Mouse (Mus musculus): ENCODE results near the gene Fez2. TPM values are rescaled to one million over a fixed set of nuclear protein-coding genes. Genes with fewer than 3 reads are reported as not detected.
A peak's percentile ranks its signal among the peaks of the same experiment; 100 is the strongest.

Gene Fez2
- polyA plus RNA-seq, 1 experiment from 2014 or later: 35.5 TPM

DNA sequence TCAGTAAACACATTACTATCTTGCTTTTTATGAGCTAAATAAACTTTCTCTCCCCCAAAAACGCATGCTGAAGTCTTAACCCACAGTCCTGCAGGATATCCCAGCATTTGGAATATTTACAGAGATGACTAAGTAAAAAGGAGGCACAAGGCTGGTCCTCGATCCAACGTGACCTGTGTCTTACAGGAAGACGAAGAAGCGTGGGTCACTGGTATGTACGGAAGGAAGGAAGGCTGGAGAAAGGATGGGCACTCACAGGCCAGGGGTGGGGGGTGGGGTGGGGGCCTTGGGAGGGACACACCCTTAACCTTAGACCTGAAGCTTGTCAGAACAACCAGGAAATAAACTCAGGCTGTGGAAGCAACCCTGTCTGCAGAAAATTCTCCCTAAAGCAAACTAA lies 15.8 kb downstream of the Fez2 start:
- Histone ChIP-seq H3K4me2 (ENCODE audit: low read depth, low read length) (no peak overlapping the region), H3K27ac (ENCODE audit: low read length) (no peak overlapping the region), H3K9me3 (ENCODE audit: control insufficient read depth, low read length) (no peaks in the 10 kb centered on the region), H3K36me3 (ENCODE audit: control insufficient read depth, insufficient read depth, low read length) (peaks cover 4% of the 10 kb centered on the region; the same call in 1 of the 2 replicates), H3K9ac (ENCODE audit: low read length) (no peak overlapping the region), H3K27me3 (ENCODE audit: control insufficient read depth, insufficient read depth, low read depth, low read length) (no peaks in the 10 kb centered on the region), H3K4me1 (replicated peaks; ENCODE audit: control insufficient read depth, insufficient read depth, low read length) (peaks cover 7% of the 10 kb centered on the region), H3K4me3 (ENCODE audit: low read length) (no peak overlapping the region)
- peak; percentile 65 for ATAC-seq (ENCODE audit: low read depth)
- WGBS: 45% methylated on average over 6 of the region's 6 CpGs

DNA sequence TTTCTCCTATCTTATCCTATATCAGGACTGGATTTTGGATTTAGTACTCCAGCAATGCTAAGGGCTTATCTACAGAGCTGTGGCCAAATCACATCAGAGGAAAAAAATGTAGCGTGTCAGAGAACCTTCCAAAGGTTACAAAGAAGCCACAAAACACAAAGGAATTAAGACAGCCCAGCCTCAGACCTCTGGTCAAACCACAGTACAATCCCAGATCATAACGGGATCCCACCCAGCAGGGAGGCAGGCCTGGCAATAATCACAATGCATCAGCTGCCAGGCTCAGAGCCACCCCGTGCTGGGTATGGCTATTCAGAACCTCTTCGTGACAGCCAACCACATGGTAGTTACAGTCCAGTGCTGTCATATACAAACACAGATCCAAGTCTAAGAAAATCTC lies 16.2 kb downstream of the Fez2 start:
- 53% methylated on average over 4 of the region's 4 CpGs for WGBS
- Histone ChIP-seq H3K4me2 (ENCODE audit: low read depth, low read length) (no peak overlapping the region), H3K9me3 (ENCODE audit: control insufficient read depth, low read length) (no peaks in the 10 kb centered on the region), H3K9ac (ENCODE audit: low read length) (no peak overlapping the region), H3K4me3 (ENCODE audit: low read length) (no peak overlapping the region), H3K36me3 (ENCODE audit: control insufficient read depth, insufficient read depth, low read length) (peaks cover 4% of the 10 kb centered on the region; the same call in 1 of the 2 replicates), H3K4me1 (replicated peaks; ENCODE audit: control insufficient read depth, insufficient read depth, low read length) (peaks cover 7% of the 10 kb centered on the region), H3K27me3 (ENCODE audit: control insufficient read depth, insufficient read depth, low read depth, low read length) (no peaks in the 10 kb centered on the region), H3K27ac (ENCODE audit: low read length) (peak overlapping the region; percentile 10; the same call in 1 of the 2 replicates)
- ATAC-seq (ENCODE audit: low read depth): peak; percentile 74

GRCm38 (mm10) chr17:78401311-78401710 lies 16.6 kb downstream of the Fez2 start:
- H3K36me3 ChIP-seq (ENCODE audit: control insufficient read depth, insufficient read depth, low read length): peaks cover 4% of the 10 kb centered on the region; the same call in 1 of the 2 replicates
- WGBS: 57% methylated on average over 6 of the region's 6 CpGs
- no peaks in the 10 kb centered on the region for H3K9me3 ChIP-seq (ENCODE audit: control insufficient read depth, low read length)
- peaks cover 7% of the 10 kb centered on the region for H3K4me1 ChIP-seq (replicated peaks; ENCODE audit: control insufficient read depth, insufficient read depth, low read length)
- no peaks in the 10 kb centered on the region for H3K27me3 ChIP-seq (ENCODE audit: control insufficient read depth, insufficient read depth, low read depth, low read length)
- ATAC-seq (ENCODE audit: low read depth): 0 out of 2 replicates have a peak, but pooled peaks have one; percentile 19
- H3K4me2 ChIP-seq (ENCODE audit: low read depth, low read length): no peak overlapping the region
- no peak overlapping the region for H3K9ac ChIP-seq (ENCODE audit: low read length)
- no peak overlapping the region for H3K4me3 ChIP-seq (ENCODE audit: low read length)
- no peak overlapping the region for H3K27ac ChIP-seq (ENCODE audit: low read length)

GRCm38 (mm10) chr17:78400130-78400840 lies 17.7 kb downstream of the Fez2 start:
- 56% methylated on average over 12 of the region's 12 CpGs for WGBS
- Histone ChIP-seq H3K27me3 (ENCODE audit: control insufficient read depth, insufficient read depth, low read depth, low read length) (no peaks in the 10 kb centered on the region), H3K27ac (ENCODE audit: low read length) (no peak overlapping the region), H3K4me1 (replicated peaks; ENCODE audit: control insufficient read depth, insufficient read depth, low read length) (peaks cover 7% of the 10 kb centered on the region), H3K4me2 (ENCODE audit: low read depth, low read length) (no peak overlapping the region), H3K4me3 (ENCODE audit: low read length) (no peak overlapping the region), H3K9ac (ENCODE audit: low read length) (no peak overlapping the region), H3K9me3 (ENCODE audit: control insufficient read depth, low read length) (no peaks in the 10 kb centered on the region), H3K36me3 (ENCODE audit: control insufficient read depth, insufficient read depth, low read length) (peaks cover 4% of the 10 kb centered on the region; the same call in 1 of the 2 replicates)
- ATAC-seq (ENCODE audit: low read depth): no peak

DNA sequence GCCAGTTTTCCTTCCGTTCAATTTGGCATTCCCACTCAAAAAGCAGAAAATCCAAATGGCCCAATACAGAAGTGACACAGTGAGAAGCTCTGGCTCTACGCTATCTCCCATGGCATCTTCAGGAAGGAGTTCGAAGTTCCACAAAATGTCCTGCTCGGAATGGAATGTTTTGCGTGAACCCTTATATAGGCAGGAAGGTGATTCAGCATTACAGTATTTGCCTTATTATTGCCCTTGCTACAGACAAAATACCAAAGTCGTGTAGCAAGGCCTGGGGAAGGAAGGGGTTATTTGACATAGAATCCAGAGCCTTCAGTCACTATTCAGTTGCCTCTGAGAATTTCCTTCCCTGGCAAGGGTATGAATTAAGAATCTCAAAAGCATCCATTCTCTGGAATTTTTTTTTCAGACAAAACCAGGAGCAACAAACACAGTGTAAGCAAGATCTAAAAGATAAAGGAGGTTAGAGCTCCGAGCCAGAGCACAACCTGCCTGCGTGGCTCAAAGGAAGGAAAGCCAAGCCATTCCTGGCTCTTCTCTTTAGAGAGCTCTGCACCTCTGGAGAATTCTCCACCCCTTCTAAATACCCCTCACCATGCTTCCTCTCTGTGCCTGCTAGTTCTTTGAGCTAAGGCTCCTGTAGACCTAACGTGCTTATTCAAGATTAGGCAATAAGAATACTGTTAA lies 25.4 kb downstream of the Fez2 start:
- H3K36me3 ChIP-seq (ENCODE audit: control insufficient read depth, insufficient read depth, low read length): peaks cover 3% of the 10 kb centered on the region; the same call in 1 of the 2 replicates
- no peaks in the 10 kb centered on the region for H3K9me3 ChIP-seq (ENCODE audit: control insufficient read depth, low read length)
- ATAC-seq (ENCODE audit: low read depth): no peak
- H3K27me3 ChIP-seq (ENCODE audit: control insufficient read depth, insufficient read depth, low read depth, low read length): no peaks in the 10 kb centered on the region
- no peaks in the 10 kb centered on the region for H3K4me1 ChIP-seq (replicated peaks; ENCODE audit: control insufficient read depth, insufficient read depth, low read length)
- no peak overlapping the region for H3K4me2 ChIP-seq (ENCODE audit: low read depth, low read length)
- 63% methylated on average over 9 of the region's 9 CpGs for WGBS
- no peak overlapping the region for H3K4me3 ChIP-seq (ENCODE audit: low read length)
- H3K9ac ChIP-seq (ENCODE audit: low read length): no peak overlapping the region
- no peak overlapping the region for H3K27ac ChIP-seq (ENCODE audit: low read length)

- no peaks in the 10 kb centered on the region for H3K27me3 ChIP-seq (ENCODE audit: control insufficient read depth, insufficient read depth, low read depth, low read length)
- no peak overlapping the region for H3K27ac ChIP-seq (ENCODE audit: low read length)
- H3K36me3 ChIP-seq (ENCODE audit: control insufficient read depth, insufficient read depth, low read length): peaks cover 3% of the 10 kb centered on the region; the same call in 1 of the 2 replicates
- no peaks in the 10 kb centered on the region for H3K4me1 ChIP-seq (replicated peaks; ENCODE audit: control insufficient read depth, insufficient read depth, low read length)
- 86% methylated on average over 5 of the region's 5 CpGs for WGBS
- no peak overlapping the region for H3K4me3 ChIP-seq (ENCODE audit: low read length)
- H3K4me2 ChIP-seq (ENCODE audit: low read depth, low read length): no peak overlapping the region
- H3K9me3 ChIP-seq (ENCODE audit: control insufficient read depth, low read length): no peaks in the 10 kb centered on the region
- no peak overlapping the region for H3K9ac ChIP-seq (ENCODE audit: low read length)
- ATAC-seq (ENCODE audit: low read depth): no peak
Observed at GRCm38 (mm10) chr17:78389573-78389972, 28.4 kb downstream of the Fez2 start.

DNA sequence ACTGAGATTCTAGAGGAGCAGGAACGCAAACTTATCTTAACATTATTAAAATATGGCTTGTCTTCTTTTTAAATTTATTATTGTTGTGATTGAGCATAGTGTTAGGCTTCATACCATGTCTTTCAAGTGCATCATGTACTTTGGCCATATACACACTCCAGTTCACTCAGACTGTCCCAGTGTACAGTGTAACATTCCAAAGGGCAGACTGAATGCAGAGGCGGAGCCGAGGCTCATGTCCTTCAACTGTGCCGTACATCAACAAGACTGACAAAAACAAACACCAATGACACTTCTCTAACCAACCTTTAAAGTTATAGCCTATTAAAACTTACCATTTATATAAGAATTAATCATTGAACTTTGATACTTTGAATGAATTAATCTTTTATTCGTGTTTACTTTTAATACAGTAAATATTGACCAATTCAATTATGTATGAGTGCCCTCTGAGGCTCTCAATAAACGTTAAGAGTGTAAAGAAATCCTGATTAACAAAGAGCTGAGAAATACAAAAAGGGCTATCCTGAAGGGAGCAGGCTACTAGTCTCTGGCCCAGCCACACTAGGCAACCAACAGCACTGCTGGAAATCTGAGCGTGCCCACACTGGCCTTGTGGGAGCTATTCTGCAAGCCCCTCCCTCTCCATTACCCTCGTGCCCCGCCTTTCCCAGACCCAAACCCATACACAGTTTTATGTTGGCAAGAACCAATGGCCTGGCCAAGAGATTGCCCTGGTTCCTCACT lies 29.7 kb downstream of the Fez2 start:
- Histone ChIP-seq H3K27me3 (ENCODE audit: control insufficient read depth, insufficient read depth, low read depth, low read length) (no peaks in the 10 kb centered on the region), H3K9ac (ENCODE audit: low read length) (no peak overlapping the region), H3K27ac (ENCODE audit: low read length) (no peak overlapping the region), H3K4me1 (replicated peaks; ENCODE audit: control insufficient read depth, insufficient read depth, low read length) (0 out of 2 replicates have a peak, but pooled peaks cover 2% of the 10 kb centered on the region), H3K4me3 (ENCODE audit: low read length) (no peak overlapping the region), H3K4me2 (ENCODE audit: low read depth, low read length) (no peak overlapping the region), H3K9me3 (ENCODE audit: control insufficient read depth, low read length) (no peaks in the 10 kb centered on the region), H3K36me3 (ENCODE audit: control insufficient read depth, insufficient read depth, low read length) (peaks cover 3% of the 10 kb centered on the region; the same call in 1 of the 2 replicates)
- ATAC-seq (ENCODE audit: low read depth): no peak
- WGBS: 57% methylated on average over 9 of the region's 9 CpGs

DNA sequence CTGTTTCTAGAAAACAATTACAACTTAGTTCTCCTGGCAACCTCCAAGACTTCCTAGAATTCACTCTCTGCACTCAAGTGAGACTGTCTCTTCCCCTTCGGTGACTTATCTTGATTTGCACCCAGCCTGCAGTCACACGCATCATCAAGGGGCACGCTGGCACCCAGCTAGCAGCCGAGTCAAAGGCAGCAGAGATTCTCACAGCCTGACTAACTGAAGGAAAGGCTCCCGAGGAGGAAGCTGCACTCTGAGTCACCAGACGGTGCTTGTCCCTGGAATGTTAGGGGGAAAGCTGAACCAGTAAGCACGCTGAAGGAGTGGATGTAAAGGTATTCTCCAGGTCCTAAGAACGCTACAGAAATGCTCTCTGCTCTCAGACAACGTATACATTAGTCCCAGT lies 30.3 kb downstream of the Fez2 start:
- no peak overlapping the region for H3K27ac ChIP-seq (ENCODE audit: low read length)
- WGBS: 53% methylated on average over 9 of the region's 9 CpGs

DNA sequence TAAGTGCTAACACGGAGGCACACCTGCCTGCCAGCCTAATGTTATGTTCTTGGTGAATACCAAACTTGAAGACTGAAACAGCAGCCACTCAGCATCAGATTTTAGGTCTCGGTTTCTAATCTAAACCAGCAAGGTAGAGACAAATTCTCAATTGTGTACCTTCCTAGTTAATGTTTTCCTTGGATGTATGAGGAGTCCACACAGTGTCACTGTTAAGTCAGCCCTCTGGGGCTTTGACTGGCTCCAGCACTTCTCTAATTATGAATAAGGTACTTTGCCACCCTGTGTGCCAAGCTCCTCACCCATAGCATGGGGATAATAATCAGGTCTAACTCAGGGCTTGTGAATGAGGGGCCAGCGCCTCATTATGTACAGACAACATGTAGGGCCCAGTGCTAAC lies 35.6 kb downstream of the Fez2 start:
- ATAC-seq (ENCODE audit: low read depth): no peak
- no peak overlapping the region for H3K4me3 ChIP-seq (ENCODE audit: low read length)
- no peaks in the 10 kb centered on the region for H3K9me3 ChIP-seq (ENCODE audit: control insufficient read depth, low read length)
- WGBS: 76% methylated on average over 3 of the region's 3 CpGs
- H3K4me2 ChIP-seq (ENCODE audit: low read depth, low read length): no peak overlapping the region
- H3K36me3 ChIP-seq (ENCODE audit: control insufficient read depth, insufficient read depth, low read length): peaks cover 5% of the 10 kb centered on the region; the same call in 1 of the 2 replicates
- no peak overlapping the region for H3K9ac ChIP-seq (ENCODE audit: low read length)
- H3K27me3 ChIP-seq (ENCODE audit: control insufficient read depth, insufficient read depth, low read depth, low read length): no peaks in the 10 kb centered on the region
- H3K27ac ChIP-seq (ENCODE audit: low read length): no peak overlapping the region
- 0 out of 2 replicates have a peak, but pooled peaks cover 2% of the 10 kb centered on the region for H3K4me1 ChIP-seq (replicated peaks; ENCODE audit: control insufficient read depth, insufficient read depth, low read length)

More for the DNA sequence above, 30.3 kb downstream of the Fez2 start:
- peaks cover 3% of the 10 kb centered on the region; the same call in 1 of the 2 replicates for H3K36me3 ChIP-seq (ENCODE audit: control insufficient read depth, insufficient read depth, low read length)
- H3K9me3 ChIP-seq (ENCODE audit: control insufficient read depth, low read length): no peaks in the 10 kb centered on the region
- no peak overlapping the region for H3K4me2 ChIP-seq (ENCODE audit: low read depth, low read length)
- no peak overlapping the region for H3K4me3 ChIP-seq (ENCODE audit: low read length)
- H3K27me3 ChIP-seq (ENCODE audit: control insufficient read depth, insufficient read depth, low read depth, low read length): no peaks in the 10 kb centered on the region
- no peak for ATAC-seq (ENCODE audit: low read depth)
- H3K9ac ChIP-seq (ENCODE audit: low read length): no peak overlapping the region
- H3K4me1 ChIP-seq (replicated peaks; ENCODE audit: control insufficient read depth, insufficient read depth, low read length): 0 out of 2 replicates have a peak, but pooled peaks cover 2% of the 10 kb centered on the region

Data from lung, embryonic 16.5 days (tissue).